Mouse (Mus musculus): Measurements from ENCODE around the gene Gm438. TPM values are rescaled to one million over a fixed set of nuclear protein-coding genes. Genes with fewer than 3 reads are reported as not detected.
"Not testable (repeated sequence)": the region's sequence is repeated elsewhere in the genome, so short reads cannot be mapped to it uniquely, and the experiment has no call there.

The Gm438 gene
- polyA plus RNA-seq (2015; fragmentation: Nextera tagmentation; extraction: Ambion mirVana): not detected in 2 replicates

DNA sequence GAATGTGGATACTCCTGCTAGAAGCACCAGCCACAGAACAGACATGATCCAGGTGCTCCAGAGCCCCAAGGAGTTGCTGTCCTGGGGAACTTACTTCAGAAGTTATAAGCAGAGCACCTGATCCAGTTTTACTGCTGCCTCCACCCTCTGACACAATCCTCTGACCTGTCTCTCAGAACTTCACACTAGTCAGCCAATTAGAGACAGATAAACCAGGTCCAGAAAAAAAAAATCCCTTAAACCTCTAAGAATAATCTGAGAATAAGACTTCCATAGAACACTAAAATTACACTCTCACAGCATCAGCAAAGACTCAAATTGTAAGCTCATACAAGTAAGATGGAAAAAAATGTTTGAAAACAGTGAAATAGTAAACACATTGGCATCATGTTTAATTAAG lies at the start of gene Gm438:
Gm438 (minus strand) TSS at position 101 of the 400 bp plus-strand sequence.
- Histone ChIP-seq H3K4me1 (replicated peaks; ENCODE audit: insufficient read depth, low read length) (no peaks in the 10 kb centered on the region), H3K4me3 (replicated peaks; ENCODE audit: low read depth, low read length) (no peak within 1 kb of the TSS), H3K9me3 (replicated peaks; ENCODE audit: low read length) (no peaks in the 10 kb centered on the region), H3K27me3 (ENCODE audit: insufficient read depth, low read length) (no peaks in the 10 kb centered on the region), H3K27ac (no peak within 1 kb of the TSS), H3K36me3 (ENCODE audit: insufficient read depth, low read length) (no peaks in the 10 kb centered on the region), H3K9ac (ENCODE audit: low read depth, low read length) (no peak within 1 kb of the TSS), H3K4me2 (ENCODE audit: low read length) (no peak within 1 kb of the TSS)
- TF ChIP-seq CTCF (IDR thresholded peaks at IDR 0.05; ENCODE audit: low read depth): no peak
- no peak for DNase-seq (ENCODE audit: low spot score)
- ATAC-seq (replicated peaks; ENCODE audit: low FRiP score, low read depth): no peak

DNA sequence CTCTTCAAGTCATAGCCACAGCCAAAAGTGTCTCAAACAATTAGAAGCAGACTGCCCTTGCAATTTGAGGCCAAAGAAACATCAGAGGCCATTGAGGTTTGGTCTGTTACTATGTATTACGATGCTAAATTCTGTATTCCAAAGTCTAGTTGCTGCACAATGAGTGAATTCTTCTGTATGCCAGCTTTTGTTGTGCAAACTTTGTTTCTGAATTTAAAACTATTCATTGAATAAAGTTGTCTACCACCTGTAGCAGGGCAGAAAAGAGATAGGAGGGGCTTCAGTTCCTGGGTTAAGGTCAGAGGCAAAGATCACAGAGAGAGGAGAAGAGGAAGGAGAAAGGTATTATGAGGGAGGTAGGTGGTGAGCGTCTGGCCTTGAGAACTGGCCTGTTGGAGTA lies 38.3 kb upstream of the Gm438 start:
- H3K27me3 ChIP-seq (ENCODE audit: insufficient read depth, low read length): no peaks in the 10 kb centered on the region
- H3K9ac ChIP-seq (ENCODE audit: low read depth, low read length): no peak overlapping the region
- ATAC-seq (replicated peaks; ENCODE audit: low FRiP score, low read depth): no peak
- no peak overlapping the region for H3K4me3 ChIP-seq (replicated peaks; ENCODE audit: low read depth, low read length)
- no peak for DNase-seq (ENCODE audit: low spot score)
- H3K4me1 ChIP-seq (replicated peaks; ENCODE audit: insufficient read depth, low read length): no peaks in the 10 kb centered on the region
- no peaks in the 10 kb centered on the region for H3K36me3 ChIP-seq (ENCODE audit: insufficient read depth, low read length)
- no peak overlapping the region for H3K4me2 ChIP-seq (ENCODE audit: low read length)
- H3K27ac ChIP-seq: no peak overlapping the region
- WGBS: 70% methylated on average over 2 of the region's 2 CpGs
- TF ChIP-seq CTCF (IDR thresholded peaks at IDR 0.05; ENCODE audit: low read depth): no peak
- no peaks in the 10 kb centered on the region for H3K9me3 ChIP-seq (replicated peaks; ENCODE audit: low read length)

DNA sequence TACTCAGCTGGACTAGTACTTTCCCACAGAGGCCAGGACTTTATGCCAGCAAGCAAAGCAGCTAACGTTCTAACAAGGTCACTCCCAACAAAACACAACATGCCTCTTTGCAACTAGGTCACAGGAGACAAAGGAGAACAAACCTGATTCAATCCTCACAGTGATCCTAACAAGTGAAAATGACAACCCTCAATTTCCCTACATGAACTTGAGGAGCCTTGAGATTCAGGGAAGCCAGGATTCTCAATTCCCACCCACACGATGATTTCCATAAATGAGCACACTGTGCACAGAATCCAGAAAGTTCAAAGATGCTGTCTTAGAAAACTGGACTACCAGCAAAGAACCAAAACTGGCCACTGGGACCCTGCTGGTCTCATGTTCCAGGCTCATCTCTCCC lies 37.6 kb upstream of the Gm438 start:
- Histone ChIP-seq H3K4me1 (replicated peaks; ENCODE audit: insufficient read depth, low read length) (no peaks in the 10 kb centered on the region), H3K9ac (ENCODE audit: low read depth, low read length) (no peak overlapping the region), H3K9me3 (replicated peaks; ENCODE audit: low read length) (no peaks in the 10 kb centered on the region), H3K4me3 (replicated peaks; ENCODE audit: low read depth, low read length) (no peak overlapping the region), H3K36me3 (ENCODE audit: insufficient read depth, low read length) (no peaks in the 10 kb centered on the region), H3K4me2 (ENCODE audit: low read length) (no peak overlapping the region), H3K27me3 (ENCODE audit: insufficient read depth, low read length) (no peaks in the 10 kb centered on the region), H3K27ac (no peak overlapping the region)
- ATAC-seq (replicated peaks; ENCODE audit: low FRiP score, low read depth) (no peak), DNase-seq (ENCODE audit: low spot score) (no peak)
- WGBS: 88% methylated on average over 2 of the region's 2 CpGs
- TF ChIP-seq CTCF (IDR thresholded peaks at IDR 0.05; ENCODE audit: low read depth): no peak

DNA sequence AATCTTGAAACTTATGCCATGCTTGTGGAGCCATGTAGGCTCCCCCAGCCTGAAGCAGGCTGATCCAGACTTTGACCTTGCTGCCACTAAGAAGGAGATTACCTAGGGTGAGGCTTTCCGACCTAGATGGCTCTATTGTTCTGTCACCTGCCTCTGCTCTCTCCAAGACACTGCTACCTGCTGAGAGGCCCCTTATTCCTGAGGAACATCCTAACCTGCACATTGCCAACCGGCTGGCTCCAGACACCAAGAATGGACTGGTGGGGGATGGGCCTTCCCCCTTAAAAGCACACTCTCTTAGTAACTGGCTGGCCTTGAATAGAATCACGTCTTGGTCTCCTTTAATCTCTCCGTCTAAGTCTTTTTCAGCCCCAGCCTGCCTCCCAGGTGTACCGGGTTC lies 20.8 kb upstream of the Gm438 start:
- not testable (repeated sequence) for H3K27ac ChIP-seq; H3K27me3 ChIP-seq (ENCODE audit: insufficient read depth, low read length); H3K4me1 ChIP-seq (replicated peaks; ENCODE audit: insufficient read depth, low read length); H3K36me3 ChIP-seq (ENCODE audit: insufficient read depth, low read length); ATAC-seq (replicated peaks; ENCODE audit: low FRiP score, low read depth); H3K9me3 ChIP-seq (replicated peaks; ENCODE audit: low read length); H3K4me2 ChIP-seq (ENCODE audit: low read length); H3K9ac ChIP-seq (ENCODE audit: low read depth, low read length); H3K4me3 ChIP-seq (replicated peaks; ENCODE audit: low read depth, low read length); DNase-seq (ENCODE audit: low spot score)
- 54% methylated on average over 5 of the region's 5 CpGs for WGBS

DNA sequence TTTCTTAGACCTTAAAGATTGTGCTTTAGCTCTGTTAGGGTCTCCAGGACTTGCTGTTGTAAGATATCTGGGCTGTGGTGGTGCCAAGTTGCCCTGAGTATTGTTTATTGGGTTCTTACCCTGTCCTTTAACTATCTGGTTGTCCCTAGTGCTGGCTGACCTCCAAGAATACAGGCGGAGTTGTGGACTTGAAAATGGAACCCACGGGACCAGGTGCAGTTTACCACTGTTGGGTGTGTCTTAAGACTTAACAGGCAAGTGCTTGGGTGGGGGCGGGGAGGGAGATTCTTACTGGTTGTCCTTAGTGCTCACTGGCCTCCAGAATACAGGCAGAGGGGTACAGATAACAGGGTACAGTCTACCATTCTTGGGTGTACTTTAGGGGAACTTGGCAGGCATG lies 17.2 kb upstream of the Gm438 start:
- Histone ChIP-seq H3K27ac (no peak overlapping the region), H3K4me2 (ENCODE audit: low read length) (no peak overlapping the region), H3K4me1 (replicated peaks; ENCODE audit: insufficient read depth, low read length) (no peaks in the 10 kb centered on the region), H3K9me3 (replicated peaks; ENCODE audit: low read length) (no peaks in the 10 kb centered on the region), H3K27me3 (ENCODE audit: insufficient read depth, low read length) (no peaks in the 10 kb centered on the region), H3K4me3 (replicated peaks; ENCODE audit: low read depth, low read length) (no peak overlapping the region), H3K36me3 (ENCODE audit: insufficient read depth, low read length) (no peaks in the 10 kb centered on the region), H3K9ac (ENCODE audit: low read depth, low read length) (no peak overlapping the region)
- WGBS: 75% methylated on average over 3 of the region's 3 CpGs
- DNase-seq (ENCODE audit: low spot score) (no peak), ATAC-seq (replicated peaks; ENCODE audit: low FRiP score, low read depth) (no peak)
- TF ChIP-seq CTCF (IDR thresholded peaks at IDR 0.05; ENCODE audit: low read depth): no peak

DNA sequence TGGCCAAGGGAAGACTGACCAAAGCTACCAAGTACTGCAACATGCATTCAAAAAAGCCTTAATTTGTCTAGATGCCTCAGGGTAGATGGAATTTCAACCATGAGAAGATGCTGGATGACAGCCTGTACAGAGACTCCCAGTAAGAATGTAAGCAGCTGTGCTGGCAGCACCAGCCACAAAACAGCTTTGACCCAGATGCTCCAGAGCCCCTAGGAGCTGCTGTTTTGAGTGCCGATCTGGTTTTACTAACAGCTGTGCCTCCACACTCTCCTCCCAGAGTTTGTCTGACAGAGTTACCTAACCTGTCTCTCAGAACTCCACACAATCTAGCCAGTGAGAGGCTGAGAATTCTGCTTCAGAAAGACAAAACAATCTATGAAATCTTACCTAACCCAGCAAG lies 3.8 kb upstream of the Gm438 start:
- WGBS: 70% methylated on average over 1 of the region's 1 CpGs

DNA sequence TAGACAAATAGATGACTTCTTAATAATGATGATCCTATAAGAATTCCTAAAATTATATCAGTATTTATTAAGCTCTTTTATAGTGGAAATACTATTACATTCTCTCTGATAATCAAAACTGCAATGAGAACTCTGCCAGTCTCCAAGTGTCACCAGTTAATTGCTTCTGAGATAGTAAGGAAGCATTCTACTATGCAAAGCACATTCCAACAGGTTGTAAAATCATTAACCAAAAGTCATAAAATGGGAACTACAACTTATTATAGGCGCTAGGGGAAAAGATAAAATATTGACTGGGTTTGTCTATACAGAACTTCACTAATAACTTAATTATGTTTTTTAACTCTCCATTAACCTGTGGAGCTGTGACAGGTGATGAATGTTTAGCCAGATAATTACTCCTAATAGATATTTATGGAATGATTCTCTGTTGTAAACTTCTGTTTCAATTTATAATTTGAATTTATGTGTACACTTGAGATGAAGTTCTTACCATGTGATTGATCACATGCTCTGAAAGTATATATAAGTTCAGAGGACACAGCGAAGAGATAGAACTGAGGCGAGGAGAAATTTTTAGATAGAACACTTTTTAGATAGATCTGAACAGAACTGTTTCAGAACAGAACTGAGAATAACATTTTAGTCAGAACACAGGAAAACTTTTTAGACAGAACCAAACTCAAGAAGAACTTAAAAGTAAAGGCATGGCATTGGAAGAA lies 3.7 kb downstream of the Gm438 start:
- 63% methylated on average over 3 of the region's 3 CpGs for WGBS

More for the DNA sequence above, 3.8 kb upstream of the Gm438 start:
- TF ChIP-seq CTCF (IDR thresholded peaks at IDR 0.05; ENCODE audit: low read depth): no peak
- H3K9ac ChIP-seq (ENCODE audit: low read depth, low read length): no peak overlapping the region
- no peaks in the 10 kb centered on the region for H3K9me3 ChIP-seq (replicated peaks; ENCODE audit: low read length)
- no peaks in the 10 kb centered on the region for H3K36me3 ChIP-seq (ENCODE audit: insufficient read depth, low read length)
- no peaks in the 10 kb centered on the region for H3K4me1 ChIP-seq (replicated peaks; ENCODE audit: insufficient read depth, low read length)
- ATAC-seq (replicated peaks; ENCODE audit: low FRiP score, low read depth): no peak
- no peak for DNase-seq (ENCODE audit: low spot score)
- no peaks in the 10 kb centered on the region for H3K27me3 ChIP-seq (ENCODE audit: insufficient read depth, low read length)
- H3K4me2 ChIP-seq (ENCODE audit: low read length): no peak overlapping the region
- no peak overlapping the region for H3K4me3 ChIP-seq (replicated peaks; ENCODE audit: low read depth, low read length)
- H3K27ac ChIP-seq: no peak overlapping the region

More for the DNA sequence above, 3.7 kb downstream of the Gm438 start:
- Histone ChIP-seq H3K9me3 (replicated peaks; ENCODE audit: low read length) (no peaks in the 10 kb centered on the region), H3K27me3 (ENCODE audit: insufficient read depth, low read length) (no peaks in the 10 kb centered on the region), H3K4me2 (ENCODE audit: low read length) (no peak overlapping the region), H3K9ac (ENCODE audit: low read depth, low read length) (no peak overlapping the region), H3K27ac (no peak overlapping the region), H3K4me1 (replicated peaks; ENCODE audit: insufficient read depth, low read length) (no peaks in the 10 kb centered on the region), H3K4me3 (replicated peaks; ENCODE audit: low read depth, low read length) (no peak overlapping the region), H3K36me3 (ENCODE audit: insufficient read depth, low read length) (no peaks in the 10 kb centered on the region)
- no peak for ATAC-seq (replicated peaks; ENCODE audit: low FRiP score, low read depth)
- no peak for DNase-seq (ENCODE audit: low spot score)
- TF ChIP-seq CTCF (IDR thresholded peaks at IDR 0.05; ENCODE audit: low read depth): no peak

Measured in kidney, postnatal 0 days (tissue).